Mouse (Mus musculus): ENCODE data around the gene Sfxn3.

- TF ChIP-seq MYOG (IDR thresholded peaks at IDR 0.05; ENCODE audit: control insufficient read depth, extremely low read depth, insufficient read length) (no peak), CTCF (IDR thresholded peaks at IDR 0.05; ENCODE audit: control insufficient read depth, insufficient read depth, insufficient read length) (no peak), FOSL1 (IDR thresholded peaks at IDR 0.05; ENCODE audit: insufficient read depth, low read length, poor library complexity, severe bottlenecking) (no peak), MAX (IDR thresholded peaks at IDR 0.05) (no peak), MYOD1 (IDR thresholded peaks at IDR 0.05; ENCODE audit: control insufficient read depth, insufficient read length, low read depth) (no peak)
Observed at GRCm38 (mm10) chr19:45067758-45068510, 20.6 kb downstream of the Sfxn3 start.
